Mouse (Mus musculus) heart, embryonic 12.5 days (tissue): ENCODE data around the gene Ch25h. TPM values are rescaled to one million over a fixed set of nuclear protein-coding genes. Genes with fewer than 3 reads are reported as not detected.

Experiments used
- ATAC-seq: fragments of 200-750 bp; cut with Nextera tagmentation; 2 replicates; pipeline ENCODE4 v1.8.0; 2017; ENCODE audit warnings: moderate TSS enrichment, moderate library complexity; ENCODE audit not compliant: insufficient number of reproducible peaks, low FRiP score
- H3K27ac ChIP-seq: fragments of 300-500 bp; sonication (generic); 2 replicates; pipeline ENCODE4 v1.5.1; 2016; ENCODE audit warnings: mild to moderate bottlenecking, moderate library complexity; ENCODE audit not compliant: poor library complexity, severe bottlenecking
- H3K27me3 ChIP-seq: fragments of 300-500 bp; sonication (generic); replicated peaks from 2 replicates; pipeline ENCODE4 v1.6.1; 2016; ENCODE audit warnings: mild to moderate bottlenecking, moderate library complexity
- H3K36me3 ChIP-seq: fragments of 300-500 bp; sonication (generic); 2 replicates; pipeline ENCODE4 v1.6.1; 2016; ENCODE audit warnings: mild to moderate bottlenecking, moderate library complexity
- H3K4me1 ChIP-seq: fragments of 300-500 bp; sonication (generic); replicated peaks from 2 replicates; pipeline ENCODE4 v1.6.1; 2016; ENCODE audit warnings: mild to moderate bottlenecking
- H3K4me2 ChIP-seq: fragments of 300-500 bp; sonication (generic); 2 replicates; pipeline ENCODE4 v1.6.1; 2016; ENCODE audit warnings: mild to moderate bottlenecking, moderate library complexity
- H3K4me3 ChIP-seq: fragments of 300-500 bp; sonication (generic); 2 replicates; pipeline ENCODE4 v1.5.1; 2016; ENCODE audit warnings: mild to moderate bottlenecking
- H3K9ac ChIP-seq: fragments of 300-500 bp; sonication (generic); 2 replicates; pipeline ENCODE4 v1.6.1; 2016; ENCODE audit warnings: mild to moderate bottlenecking, moderate library complexity
- H3K9me3 ChIP-seq: fragments of 300-500 bp; sonication (generic); replicated peaks from 2 replicates; pipeline ENCODE4 v1.6.1; 2016; ENCODE audit warnings: mild to moderate bottlenecking, moderate library complexity
- WGBS: fragments of 180-500 bp; shearing (Covaris S2); methylation state at CpG from one replicate; pipeline ENCODE4 v1.1.7; 2016; 5-methylcytosine and 5-hydroxymethylcytosine counted together
- polyA plus RNA-seq: library from polyadenylated mRNA; unstranded; fragments of >200 nt; fragmentation: Nextera tagmentation; extraction: Ambion mirVana; gene quantifications from 2 replicates; pipeline ENCODE4 v1.2.1, GENCODE M21; 2016

The Ch25h gene
- polyA plus RNA-seq, 1 experiment from 2014 or later: 4.6 TPM

- Histone ChIP-seq H3K9me3 (0 out of 2 replicates have a peak, but pooled peaks cover 2% of the 10 kb centered on the region), H3K27me3 (no peaks in the 10 kb centered on the region), H3K27ac (no peak overlapping the region), H3K4me1 (0 out of 2 replicates have a peak, but pooled peaks cover 3% of the 10 kb centered on the region), H3K36me3 (no peaks in the 10 kb centered on the region), H3K4me3 (no peak overlapping the region), H3K9ac (no peak overlapping the region), H3K4me2 (no peak overlapping the region)
- 79% methylated on average over 4 of the region's 4 CpGs for WGBS
- ATAC-seq: no peak
Observed at GRCm38 (mm10) chr19:34423783-34424335, 51.1 kb downstream of the Ch25h start.

Other genes with a start within 250 kb of the Ch25h start
- 1,019 and 1,096 TPM in 2 replicates for gene Acta2, start 219.6 kb downstream of the Ch25h start, polyA plus RNA-seq
- 2.2 and 2.4 TPM in 2 replicates for gene Fas, start 184.5 kb downstream of the Ch25h start, polyA plus RNA-seq
- 38.7 and 41.4 TPM in 2 replicates for gene Lipa, start 52.3 kb upstream of the Ch25h start, polyA plus RNA-seq
- gene Ifit2, start 75.5 kb upstream of the Ch25h start, polyA plus RNA-seq: 6.6 and 8.2 TPM in 2 replicates
- gene Ifit3, start 108.4 kb upstream of the Ch25h start, polyA plus RNA-seq: 0.69 and 0.90 TPM in 2 replicates
- 1.00 and 1.5 TPM in 2 replicates for gene Ifit1bl1, start 126.8 kb upstream of the Ch25h start, polyA plus RNA-seq
- gene Ifit3b, start 132.8 kb upstream of the Ch25h start, polyA plus RNA-seq: 0.19 and 0.46 TPM in 2 replicates
- 0.83 and 1.0 TPM in 2 replicates for gene Ifit1bl2, start 165.6 kb upstream of the Ch25h start, polyA plus RNA-seq
- gene Ifit1, start 165.7 kb upstream of the Ch25h start, polyA plus RNA-seq: 0.32 and 0.40 TPM in 2 replicates